Mouse (Mus musculus): Measurements from ENCODE around the gene Gm10322.

- TF ChIP-seq CTCF (IDR thresholded peaks at IDR 0.05; ENCODE audit: insufficient read depth, low read depth, low read length) = no peak
- no peak for TF ChIP-seq POLR2A (IDR thresholded peaks at IDR 0.05; ENCODE audit: insufficient read depth, low read depth, low read length)
Observed at GRCm38 (mm10) chr10:59570780-59571179, 45.1 kb upstream of the Gm10322 start.

All from olfactory bulb, adult 2 months (tissue).